Mouse (Mus musculus) MEL (cell line): ENCODE results near the gene Cep295nl. TPM values are rescaled to one million over a fixed set of nuclear protein-coding genes. Genes with fewer than 3 reads are reported as not detected.
A peak's percentile ranks its signal among the peaks of the same experiment; 100 is the strongest.
"Not testable (repeated sequence)": the region's sequence is repeated elsewhere in the genome, so short reads cannot be mapped to it uniquely, and the experiment has no call there.

ENCODE experiments used
- DNase-seq: peaks from one replicate; pipeline ENCODE4 v3.0.0; 2011; ENCODE audit warnings: low read depth, low spot score
- H3K27ac ChIP-seq: 2 replicates; pipeline ENCODE4 v1.5.1; 2012; ENCODE audit warnings: low read depth, mild to moderate bottlenecking, control low read depth, low read length, moderate library complexity; ENCODE audit not compliant: control insufficient read depth
- H3K27me3 ChIP-seq, 2 experiments: fragments of 150-350 bp in 1 of 2; sonication (generic) in 1 of 2; 2 replicates each; pipeline ENCODE4 v1.6.1; 2012; ENCODE audit warnings: low read length in 2 of 2, mild to moderate bottlenecking in 2 of 2, improper control_type of control experiment in 1 of 2, moderate library complexity in 1 of 2; ENCODE audit not compliant: insufficient read depth in 2 of 2, control insufficient read depth in 1 of 2
- H3K36me3 ChIP-seq, 2 experiments: 2 replicates each; pipeline ENCODE4 v1.6.1; 2012 to 2014; ENCODE audit warnings: low read length in 2 of 2, improper control_type of control experiment in 1 of 2, inconsistent platforms in 1 of 2, mild to moderate bottlenecking in 1 of 2; ENCODE audit not compliant: insufficient read depth in 2 of 2, control insufficient read depth in 1 of 2
- H3K4me1 ChIP-seq, 2 experiments: fragments of 150-350 bp in 1 of 2; sonication (generic) in 1 of 2; 2 replicates each; pipeline ENCODE4 v1.6.1; 2012; ENCODE audit warnings: low read length in 2 of 2, improper control_type of control experiment in 1 of 2, mild to moderate bottlenecking in 1 of 2; ENCODE audit not compliant: insufficient read depth in 2 of 2, control insufficient read depth in 1 of 2
- H3K4me3 ChIP-seq, 2 experiments: fragments of 150-350 bp in 1 of 2; sonication (generic) in 1 of 2; 2 replicates each; pipeline ENCODE4 v1.5.1; 2012; ENCODE audit warnings: low read depth in 2 of 2, low read length in 2 of 2, mild to moderate bottlenecking in 2 of 2, moderate library complexity in 2 of 2, control low read depth in 1 of 2, improper control_type of control experiment in 1 of 2; ENCODE audit not compliant: control insufficient read depth in 1 of 2, insufficient read depth in 1 of 2
- H3K79me2 ChIP-seq: 2 replicates; pipeline ENCODE4 v1.6.1; 2012; ENCODE audit warnings: mild to moderate bottlenecking, low read length, moderate library complexity; ENCODE audit not compliant: control insufficient read depth, poor library complexity, insufficient read depth
- H3K9ac ChIP-seq: 2 replicates; pipeline ENCODE4 v1.6.1; 2012; ENCODE audit warnings: low read depth, mild to moderate bottlenecking, control low read depth, low read length, moderate library complexity; ENCODE audit not compliant: control insufficient read depth, poor library complexity, severe bottlenecking
- H3K9me3 ChIP-seq: fragments of 150-350 bp; sonication (generic); replicated peaks from 2 replicates; pipeline ENCODE4 v1.6.1; 2012; ENCODE audit warnings: mild to moderate bottlenecking, low read length, improper control_type of control experiment, moderate library complexity; ENCODE audit not compliant: insufficient read depth
- EP300 ChIP-seq, 2 experiments: IDR thresholded peaks; 2 replicates each; pipeline ENCODE4 v1.6.1; 2011; ENCODE audit warnings: improper control_type of control experiment in 2 of 2, low read length in 2 of 2, low read depth in 1 of 2, mild to moderate bottlenecking in 1 of 2
- MAX ChIP-seq: IDR thresholded peaks from 2 replicates; pipeline ENCODE4 v1.6.1; 2011; ENCODE audit warnings: low read length, improper control_type of control experiment
- MXI1 ChIP-seq: IDR thresholded peaks from 2 replicates; pipeline ENCODE4 v1.6.1; 2011; ENCODE audit warnings: mild to moderate bottlenecking, low read depth, low read length, improper control_type of control experiment
- MYC ChIP-seq: IDR thresholded peaks from 2 replicates; pipeline ENCODE4 v1.6.1; 2011; ENCODE audit warnings: low read depth, mild to moderate bottlenecking, low read length, improper control_type of control experiment, moderate library complexity
- POLR2AphosphoS5 ChIP-seq: IDR thresholded peaks from 2 replicates; pipeline ENCODE4 v1.6.1; 2012; ENCODE audit warnings: low read depth, borderline replicate concordance, mild to moderate bottlenecking, inconsistent platforms, low read length, moderate library complexity, mixed read lengths
- RCOR1 ChIP-seq: IDR thresholded peaks from 2 replicates; pipeline ENCODE4 v1.6.1; 2012; ENCODE audit warnings: low read depth, mild to moderate bottlenecking, inconsistent platforms, low read length, improper control_type of control experiment
- USF1 ChIP-seq: IDR thresholded peaks from 2 replicates; pipeline ENCODE4 v1.6.1; 2014; ENCODE audit warnings: low read depth, mild to moderate bottlenecking, inconsistent platforms, low read length, improper control_type of control experiment, moderate library complexity
- ZKSCAN1 ChIP-seq: IDR thresholded peaks from 2 replicates; pipeline ENCODE4 v1.6.1; 2012; ENCODE audit warnings: low read depth, mild to moderate bottlenecking, inconsistent platforms, low read length, improper control_type of control experiment, moderate library complexity
- polyA plus RNA-seq, 2 experiments: library from polyadenylated mRNA; stranded (reverse) in 1 of 2; unstranded in 1 of 2; fragments of >175 nt in 1 of 2; fragments of >200 nt in 1 of 2; gene quantifications; 2 replicates each; pipeline versions ENCODE4 v1.2.1 to v1.2.4; 2012; ENCODE audit warnings: low replicate concordance in 2 of 2, low read depth in 1 of 2; ENCODE audit not compliant: insufficient read length in 2 of 2, insufficient read depth in 1 of 2, missing spikeins in 1 of 2
- total RNA-seq: library from RNA; depleted of rRNA; stranded (reverse); fragments of 300-350 nt; gene quantifications from 2 replicates; pipeline ENCODE4 v1.2.3, GENCODE M21; 2012

Gene Cep295nl
- total and polyA plus RNA-seq, 3 experiments, result not detected

DNA sequence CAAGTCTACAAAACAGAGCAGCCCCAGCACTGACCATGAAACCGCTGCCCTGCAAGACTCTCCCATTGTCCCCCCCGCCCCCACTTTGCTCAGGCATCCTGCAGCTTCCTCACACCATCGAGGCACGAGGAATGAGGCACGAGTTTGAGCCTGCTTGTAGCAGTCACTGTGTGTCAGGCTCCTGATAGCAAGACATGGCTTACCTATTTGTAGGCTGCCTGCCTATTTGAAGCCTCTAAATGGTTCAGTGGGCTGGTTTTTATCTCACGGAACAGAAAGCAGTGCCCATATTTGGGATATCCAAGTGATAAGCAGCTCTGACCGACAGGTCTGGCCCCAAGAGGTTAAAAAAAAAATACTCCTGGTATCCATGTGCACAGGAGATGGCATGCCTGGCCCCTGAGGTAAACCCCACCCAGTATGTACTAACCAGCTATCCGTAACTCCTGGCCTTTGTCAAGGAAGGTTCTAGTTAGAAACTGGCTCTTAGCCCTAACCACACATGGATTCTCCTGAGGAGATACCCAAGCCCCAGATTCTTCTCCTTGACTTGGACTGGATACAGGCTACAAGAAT, 26.0 kb downstream of the Cep295nl start:
- Histone ChIP-seq H3K79me2 (no peaks in the 10 kb centered on the region), H3K9ac (no peak overlapping the region), H3K27me3 (peaks cover 2% of the 10 kb centered on the region in 2 experiments), H3K9me3 (no peaks in the 10 kb centered on the region)
- TF ChIP-seq POLR2AphosphoS5 (no peak), EP300 (IDR thresholded peaks at IDR 0.05; ENCODE audit: low read depth in 1 of 2, low read length in 2 of 2) (0 out of 4 replicates have a peak, but pooled peaks of 1 of the 2 experiments have one; percentile 2)
- TF ChIP-seq, all 39 proteins: peak for 1
- peaks cover 0 to 7% of the 10 kb centered on the region in 2 experiments; a peak in 1 of 4 replicates for H3K4me1 ChIP-seq
- peak; percentile 30 for DNase-seq
- no peak overlapping the region for H3K4me3 ChIP-seq
- H3K36me3 ChIP-seq, result no peaks in the 10 kb centered on the region; a peak in 1 of 4 replicates
- H3K27ac ChIP-seq, result no peak overlapping the region

DNA sequence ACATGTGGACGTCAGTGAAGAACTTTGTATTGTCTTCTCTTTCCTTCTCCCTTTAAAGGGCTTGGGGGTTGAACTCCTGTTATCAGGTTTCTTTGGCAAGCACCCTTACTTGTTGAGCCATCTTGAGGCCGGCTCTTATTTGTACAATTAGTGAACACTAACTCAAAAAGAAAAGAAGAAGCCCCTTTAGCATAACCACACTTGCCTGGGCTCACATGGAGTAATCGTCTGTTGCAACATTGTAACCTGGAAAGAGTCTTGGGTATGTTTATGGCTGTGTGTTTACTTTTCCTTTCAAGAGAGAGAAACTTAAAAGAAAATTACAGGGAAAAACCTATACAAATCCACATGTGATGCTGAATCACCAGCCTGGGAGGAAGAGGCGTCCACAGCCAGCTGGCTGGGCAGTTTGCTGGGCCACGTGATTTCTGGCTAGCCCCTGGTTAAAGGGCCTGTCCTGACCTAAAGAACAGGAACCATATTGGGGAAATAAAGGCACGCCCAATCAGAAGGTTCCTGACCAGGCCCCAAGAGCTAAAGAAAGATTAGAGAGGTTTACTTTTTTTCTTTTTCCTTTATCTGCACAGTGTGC, 30.1 kb downstream of the Cep295nl start:
- H3K27ac ChIP-seq, result no peak overlapping the region
- no peaks in the 10 kb centered on the region; a peak in 1 of 4 replicates for H3K36me3 ChIP-seq

GRCm38 (mm10) chr11:118307962-118308361, 34.3 kb downstream of the Cep295nl start:
- not testable (repeated sequence) for H3K27ac ChIP-seq, H3K36me3 ChIP-seq

More for the DNA sequence above, 30.1 kb downstream of the Cep295nl start:
- H3K9ac ChIP-seq, result no peak overlapping the region
- TF ChIP-seq MXI1 (peak; percentile 38; the same call in 1 of the 2 replicates), ZKSCAN1 (no peak), RCOR1 (no peak), MYC (0 out of 2 replicates have a peak, but pooled peaks have one; percentile 58), USF1 (peak; percentile 64), MAX (peak; percentile 65; the same call in 1 of the 2 replicates)
- peaks cover 0 to 7% of the 10 kb centered on the region in 2 experiments; a peak in 1 of 4 replicates for H3K4me1 ChIP-seq
- no peak overlapping the region for H3K4me3 ChIP-seq
- no peaks in the 10 kb centered on the region for H3K9me3 ChIP-seq
- peak; percentile 40 for DNase-seq
- H3K27me3 ChIP-seq, result peaks cover 7 to 11% of the 10 kb centered on the region in 2 experiments
- H3K79me2 ChIP-seq, result no peaks in the 10 kb centered on the region

GRCm38 (mm10) chr11:118303959-118304358, 38.3 kb downstream of the Cep295nl start:
- H3K27me3 ChIP-seq, result peaks cover 25 to 29% of the 10 kb centered on the region in 2 experiments
- not testable (repeated sequence) for H3K36me3 ChIP-seq, H3K4me1 ChIP-seq, H3K27ac ChIP-seq, DNase-seq, H3K9ac ChIP-seq, H3K9me3 ChIP-seq, H3K4me3 ChIP-seq, H3K79me2 ChIP-seq

More at GRCm38 (mm10) chr11:118307962-118308361, 34.3 kb downstream of the Cep295nl start:
- H3K4me3 ChIP-seq, H3K9ac ChIP-seq, H3K4me1 ChIP-seq, DNase-seq, H3K79me2 ChIP-seq, H3K9me3 ChIP-seq: not testable (repeated sequence)
- H3K27me3 ChIP-seq, result peaks cover 18 to 21% of the 10 kb centered on the region in 2 experiments
